Mouse (Mus musculus): Measurements from ENCODE around the gene Cmklr1. TPM values are rescaled to one million over a fixed set of nuclear protein-coding genes. Genes with fewer than 3 reads are reported as not detected.

The Cmklr1 gene
- polyA plus RNA-seq, 1 experiment from 2014 or later = 0.98 TPM

- WGBS = 81% methylated on average over 5 of the region's 5 CpGs
- Histone ChIP-seq H3K4me1 (peaks cover 12% of the 10 kb centered on the region), H3K4me3 (no peak overlapping the region), H3K36me3 (replicated peaks) (no peaks in the 10 kb centered on the region), H3K27me3 (ENCODE audit: poor library complexity, severe bottlenecking) (no peaks in the 10 kb centered on the region; the same call in 1 of the 2 replicates), H3K9me3 (no peaks in the 10 kb centered on the region), H3K27ac (no peak overlapping the region)
- DNase-seq (ENCODE audit: extremely low spot score, low spot score) = no peak
These were observed 40.3 kb downstream of the Cmklr1 start for GRCm38 (mm10) chr5:113609891-113610290.

DNA sequence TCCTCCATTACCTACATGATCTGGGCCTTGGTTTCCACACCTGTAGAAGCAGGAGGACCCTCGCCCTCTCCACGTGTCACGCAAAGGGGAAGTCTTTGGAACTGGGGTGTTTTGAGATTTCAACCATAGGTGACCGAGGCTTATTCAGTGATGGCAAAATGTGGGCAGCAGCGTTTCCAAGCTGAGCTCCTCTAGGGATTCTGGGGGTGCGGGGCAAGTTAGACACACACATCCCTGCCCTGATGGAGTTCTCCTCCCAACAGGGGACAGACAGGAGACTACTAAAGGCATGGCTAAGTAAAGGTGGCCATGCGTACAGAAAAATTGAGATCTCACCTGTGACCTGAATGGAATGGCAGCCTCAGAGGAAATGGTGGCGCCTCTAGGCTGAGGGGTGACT is 41.7 kb downstream of the Cmklr1 start:
- Histone ChIP-seq H3K9me3 (no peaks in the 10 kb centered on the region), H3K27ac (no peak overlapping the region), H3K27me3 (ENCODE audit: poor library complexity, severe bottlenecking) (no peaks in the 10 kb centered on the region; the same call in 1 of the 2 replicates), H3K4me1 (peaks cover 12% of the 10 kb centered on the region), H3K36me3 (replicated peaks) (no peaks in the 10 kb centered on the region), H3K4me3 (no peak overlapping the region)
- DNase-seq (ENCODE audit: extremely low spot score, low spot score) = no peak
- 81% methylated on average over 8 of the region's 8 CpGs for WGBS

- peaks cover 12% of the 10 kb centered on the region for H3K4me1 ChIP-seq
- H3K9me3 ChIP-seq = no peaks in the 10 kb centered on the region
- H3K27me3 ChIP-seq (ENCODE audit: poor library complexity, severe bottlenecking) = no peaks in the 10 kb centered on the region; the same call in 1 of the 2 replicates
- H3K27ac ChIP-seq = peak overlapping the region; percentile 44; the same call in 1 of the 2 replicates
- H3K36me3 ChIP-seq (replicated peaks) = no peaks in the 10 kb centered on the region
- 33% methylated on average over 13 of the region's 13 CpGs for WGBS
- no peak overlapping the region for H3K4me3 ChIP-seq
- no peak for DNase-seq (ENCODE audit: extremely low spot score, low spot score)
These were observed 42.2 kb downstream of the Cmklr1 start for GRCm38 (mm10) chr5:113607941-113608431.

GRCm38 (mm10) chr5:113606961-113607785 is 43.1 kb downstream of the Cmklr1 start:
- Histone ChIP-seq H3K27me3 (ENCODE audit: poor library complexity, severe bottlenecking) (no peaks in the 10 kb centered on the region; the same call in 1 of the 2 replicates), H3K4me1 (peaks cover 12% of the 10 kb centered on the region), H3K27ac (no peak overlapping the region), H3K36me3 (replicated peaks) (no peaks in the 10 kb centered on the region), H3K9me3 (no peaks in the 10 kb centered on the region), H3K4me3 (no peak overlapping the region)
- no peak for DNase-seq (ENCODE audit: extremely low spot score, low spot score)
- 88% methylated on average over 8 of the region's 8 CpGs for WGBS

DNA sequence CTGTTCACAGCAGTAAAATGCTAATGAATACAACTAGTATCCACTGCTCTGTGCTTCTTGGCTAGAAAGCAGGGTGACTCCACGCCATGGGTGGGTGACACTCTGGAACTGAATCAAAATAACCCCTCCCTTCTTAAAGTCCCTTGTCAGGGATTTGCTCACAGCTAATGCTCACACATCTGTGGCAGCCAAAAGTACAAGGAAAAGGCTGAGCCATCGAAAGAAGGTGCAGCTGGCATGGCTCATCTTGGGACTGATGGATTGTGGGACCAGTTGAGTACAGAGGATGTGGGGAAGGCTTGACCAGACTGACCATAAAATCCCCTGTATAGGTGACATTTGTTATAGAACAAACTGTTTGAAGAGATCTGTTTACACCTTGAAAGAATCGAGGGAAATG is 44.1 kb downstream of the Cmklr1 start:
- Histone ChIP-seq H3K9me3 (no peaks in the 10 kb centered on the region), H3K4me1 (peaks cover 9% of the 10 kb centered on the region), H3K27ac (no peak overlapping the region), H3K27me3 (ENCODE audit: poor library complexity, severe bottlenecking) (no peaks in the 10 kb centered on the region; the same call in 1 of the 2 replicates), H3K4me3 (no peak overlapping the region), H3K36me3 (replicated peaks) (no peaks in the 10 kb centered on the region)
- DNase-seq (ENCODE audit: extremely low spot score, low spot score) = no peak
- 80% methylated on average over 3 of the region's 3 CpGs for WGBS

DNA sequence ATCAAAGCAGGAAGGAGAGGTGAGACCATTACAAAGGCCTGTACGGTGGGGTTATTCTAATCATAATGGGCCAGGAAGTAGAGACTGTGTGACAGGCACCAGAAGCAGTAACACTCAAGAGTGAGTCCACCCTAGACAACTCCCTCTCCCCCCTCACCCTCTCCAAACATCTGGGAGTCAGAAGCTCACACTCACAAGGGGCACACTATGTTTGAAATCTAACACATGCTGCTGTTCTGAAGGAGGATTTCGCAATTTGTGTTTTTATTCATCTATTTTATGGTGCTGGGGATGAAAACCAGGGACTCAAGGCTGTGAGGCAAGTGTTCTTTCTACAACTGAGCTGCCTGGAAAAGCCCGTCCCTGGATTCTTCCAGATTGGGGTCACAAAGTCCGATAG is 45.5 kb downstream of the Cmklr1 start:
- no peak overlapping the region for H3K4me3 ChIP-seq
- DNase-seq (ENCODE audit: extremely low spot score, low spot score) = no peak
- no peak overlapping the region for H3K27ac ChIP-seq
- H3K36me3 ChIP-seq (replicated peaks) = no peaks in the 10 kb centered on the region
- no peaks in the 10 kb centered on the region for H3K9me3 ChIP-seq
- H3K27me3 ChIP-seq (ENCODE audit: poor library complexity, severe bottlenecking) = no peaks in the 10 kb centered on the region; the same call in 1 of the 2 replicates
- 90% methylated on average over 4 of the region's 4 CpGs for WGBS
- H3K4me1 ChIP-seq = peaks cover 7% of the 10 kb centered on the region

DNA sequence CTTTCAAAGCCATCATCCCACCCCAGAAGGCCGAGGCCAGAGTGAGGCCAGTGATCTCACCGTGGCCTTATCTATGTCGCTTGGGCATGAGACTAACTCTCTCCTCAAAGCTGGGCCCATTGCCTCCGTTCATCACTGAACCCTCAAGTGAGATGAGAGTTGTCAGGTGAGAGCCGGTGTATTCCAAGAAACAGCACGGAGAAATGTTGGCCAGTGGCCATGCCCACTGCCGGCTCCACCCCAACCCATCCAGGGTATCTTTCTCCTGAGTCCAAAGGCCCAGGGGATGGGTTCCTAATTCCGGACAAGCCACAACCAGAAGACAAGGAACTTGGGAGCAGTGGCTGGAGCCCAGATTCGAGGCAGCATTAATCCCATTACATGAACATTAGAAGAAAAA is 46.8 kb downstream of the Cmklr1 start:
- H3K36me3 ChIP-seq (replicated peaks) = no peaks in the 10 kb centered on the region
- 87% methylated on average over 9 of the region's 9 CpGs for WGBS
- H3K27ac ChIP-seq = no peak overlapping the region
- DNase-seq (ENCODE audit: extremely low spot score, low spot score) = no peak
- H3K9me3 ChIP-seq = no peaks in the 10 kb centered on the region
- H3K4me1 ChIP-seq = peaks cover 7% of the 10 kb centered on the region
- no peaks in the 10 kb centered on the region; the same call in 1 of the 2 replicates for H3K27me3 ChIP-seq (ENCODE audit: poor library complexity, severe bottlenecking)
- no peak overlapping the region for H3K4me3 ChIP-seq

DNA sequence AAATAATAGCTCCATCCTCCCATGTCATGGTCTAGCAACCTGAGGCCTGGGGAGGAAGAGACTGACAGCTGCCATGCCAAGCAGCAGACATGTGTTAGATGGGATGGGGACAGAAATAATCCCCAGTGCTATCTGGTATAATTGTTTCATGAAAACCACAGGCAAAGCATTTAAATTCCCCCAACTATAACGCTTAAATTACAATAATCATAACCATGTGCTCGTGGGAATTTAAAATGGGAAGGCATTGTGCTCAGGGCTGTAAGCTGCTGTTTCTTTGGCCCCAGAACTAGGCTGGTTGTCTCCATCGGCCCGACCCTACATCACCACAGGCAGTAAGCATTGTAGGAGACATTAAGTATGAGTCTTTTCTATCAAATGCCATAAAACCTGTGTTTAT is 49.4 kb downstream of the Cmklr1 start:
- Histone ChIP-seq H3K27ac (no peak overlapping the region), H3K4me1 (no peaks in the 10 kb centered on the region), H3K9me3 (no peaks in the 10 kb centered on the region), H3K27me3 (ENCODE audit: poor library complexity, severe bottlenecking) (no peaks in the 10 kb centered on the region), H3K36me3 (replicated peaks) (no peaks in the 10 kb centered on the region), H3K4me3 (no peak overlapping the region)
- WGBS = 88% methylated on average over 4 of the region's 4 CpGs
- no peak for DNase-seq (ENCODE audit: extremely low spot score, low spot score)

- no peak for DNase-seq (ENCODE audit: extremely low spot score, low spot score)
- Histone ChIP-seq H3K9me3 (no peaks in the 10 kb centered on the region), H3K4me1 (no peaks in the 10 kb centered on the region), H3K4me3 (no peak overlapping the region), H3K36me3 (replicated peaks) (no peaks in the 10 kb centered on the region), H3K27ac (no peak overlapping the region), H3K27me3 (ENCODE audit: poor library complexity, severe bottlenecking) (no peaks in the 10 kb centered on the region)
- WGBS = 64% methylated on average over 3 of the region's 3 CpGs
These were observed 50.0 kb downstream of the Cmklr1 start for GRCm38 (mm10) chr5:113600181-113600580.

DNA sequence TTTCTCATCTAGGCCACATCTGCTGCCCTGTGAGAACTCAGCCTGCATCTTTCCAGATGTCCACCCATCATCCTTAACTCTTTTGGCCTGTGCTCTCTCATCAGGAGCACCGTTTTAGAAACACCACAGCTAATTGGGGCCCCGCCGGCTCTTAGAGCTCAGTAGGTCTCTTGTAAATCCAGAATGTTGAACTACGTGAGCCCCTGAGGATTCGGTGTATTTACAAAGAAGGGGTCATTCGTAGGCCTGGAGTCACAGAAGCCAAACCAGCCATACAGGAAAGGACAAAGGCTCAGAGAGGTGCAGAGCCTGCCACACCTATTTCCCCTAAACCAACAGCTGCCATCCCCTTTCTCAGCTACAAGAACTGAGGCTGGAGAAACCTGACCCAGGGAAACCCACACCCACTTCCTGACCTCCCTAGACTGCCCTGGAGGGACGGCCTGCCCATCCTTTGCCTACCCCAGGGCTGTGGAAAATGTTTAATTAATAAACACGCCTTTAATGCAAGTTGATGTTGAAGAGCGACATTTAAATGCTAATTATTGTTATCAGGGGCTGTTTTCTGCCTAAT is 53.4 kb downstream of the Cmklr1 start:
- peaks cover 18% of the 10 kb centered on the region for H3K4me1 ChIP-seq
- no peaks in the 10 kb centered on the region for H3K9me3 ChIP-seq
- H3K27me3 ChIP-seq (ENCODE audit: poor library complexity, severe bottlenecking) = no peaks in the 10 kb centered on the region
- DNase-seq (ENCODE audit: extremely low spot score, low spot score) = no peak
- no peaks in the 10 kb centered on the region for H3K36me3 ChIP-seq (replicated peaks)
- 80% methylated on average over 9 of the region's 9 CpGs for WGBS
- H3K27ac ChIP-seq = no peak overlapping the region
- H3K4me3 ChIP-seq = no peak overlapping the region

DNA sequence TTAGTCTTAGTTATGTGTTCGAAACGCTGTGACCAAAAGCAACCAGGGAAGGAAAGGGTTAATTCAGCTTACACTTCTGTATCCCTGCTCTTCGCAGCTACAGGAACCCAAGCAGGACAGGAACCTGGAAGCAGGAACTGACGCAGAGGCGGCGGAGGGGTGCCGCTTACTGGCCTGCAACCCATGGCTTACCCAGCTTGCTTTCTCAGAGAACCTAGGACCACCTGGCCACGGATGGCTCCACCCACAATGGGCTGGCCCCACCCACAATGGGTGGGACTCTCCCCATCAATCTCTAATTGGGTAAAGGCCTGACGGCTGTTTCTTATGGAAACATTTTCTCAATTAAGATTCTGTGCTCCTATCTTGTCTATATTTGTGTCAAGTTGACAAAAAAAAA is 54.0 kb downstream of the Cmklr1 start:
- H3K9me3 ChIP-seq = no peaks in the 10 kb centered on the region
- 86% methylated on average over 9 of the region's 9 CpGs for WGBS
- no peak overlapping the region for H3K4me3 ChIP-seq
- DNase-seq (ENCODE audit: extremely low spot score, low spot score) = no peak
- H3K27ac ChIP-seq = no peak overlapping the region
- H3K27me3 ChIP-seq (ENCODE audit: poor library complexity, severe bottlenecking) = no peaks in the 10 kb centered on the region
- H3K4me1 ChIP-seq = peaks cover 24% of the 10 kb centered on the region
- H3K36me3 ChIP-seq (replicated peaks) = no peaks in the 10 kb centered on the region

GRCm38 (mm10) chr5:113593911-113594705 is 56.1 kb downstream of the Cmklr1 start:
- Histone ChIP-seq H3K27ac (no peak overlapping the region), H3K4me3 (no peak overlapping the region), H3K27me3 (ENCODE audit: poor library complexity, severe bottlenecking) (no peaks in the 10 kb centered on the region), H3K36me3 (replicated peaks) (no peaks in the 10 kb centered on the region), H3K4me1 (peaks cover 43% of the 10 kb centered on the region), H3K9me3 (no peaks in the 10 kb centered on the region)
- WGBS = 86% methylated on average over 6 of the region's 6 CpGs
- no peak for DNase-seq (ENCODE audit: extremely low spot score, low spot score)

All from forebrain, embryonic 10.5 days (tissue).